Mouse (Mus musculus) spleen, postnatal 4 days (tissue): ENCODE results near the gene Cinp.

Source experiments
- DNase-seq, 2 experiments: peaks; one replicate each; pipeline ENCODE4 v3.0.0; 2022; ENCODE audit warnings: low spot score in 2 of 2

The Cinp gene

GRCm38 (mm10) chr12:110835182-110835581 lies 53.8 kb downstream of the Cinp start:
- DNase-seq = no peak

GRCm38 (mm10) chr12:110830293-110831024 lies 58.5 kb downstream of the Cinp start:
- DNase-seq = no peak

GRCm38 (mm10) chr12:110828908-110829307 lies 60.0 kb downstream of the Cinp start:
- no peak for DNase-seq
